Mouse (Mus musculus) liver, adult 2 months (tissue): ENCODE results near the gene Pik3r2.

ENCODE experiments used
- CTCF ChIP-seq: fragments of 200-500 bp; IDR thresholded peaks from 2 replicates; pipeline ENCODE4 v1.5.1; 2011; ENCODE audit warnings: low read depth, low read length, control low read depth
- POLR2A ChIP-seq: fragments of 200-500 bp; IDR thresholded peaks from 2 replicates; pipeline ENCODE4 v1.6.1; 2011; ENCODE audit warnings: low read length, control low read depth; ENCODE audit not compliant: insufficient read depth; ENCODE audit errors: extremely low read depth

DNA sequence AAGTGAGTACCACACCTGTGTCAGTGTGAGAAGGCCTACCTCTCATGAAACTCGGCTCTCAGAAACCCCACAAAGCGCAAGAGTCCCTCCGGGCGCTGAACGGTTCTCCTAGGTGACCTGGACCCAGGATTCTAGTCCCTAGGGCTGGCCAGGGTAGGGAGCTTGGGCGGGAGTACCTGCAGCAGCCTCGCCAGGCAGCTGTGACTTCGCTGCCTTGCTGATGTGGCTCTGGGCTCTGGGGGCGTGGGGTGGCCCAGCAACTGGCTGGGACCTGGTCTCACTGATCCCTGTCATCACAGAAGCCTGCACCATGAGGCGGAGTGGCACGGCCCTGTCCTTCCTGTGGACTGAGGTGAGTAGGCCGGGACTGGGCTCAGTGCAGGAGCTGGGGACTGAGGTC lies 52.3 kb downstream of the Pik3r2 start:
- no peak for TF ChIP-seq CTCF
- no peak for TF ChIP-seq POLR2A
